Comparison of ENCODE assay signal across 24 mouse cellular contexts in genomic region chr15:10160663-10161062, GRCm38 (mm10). TPM values are rescaled to one million over a fixed set of nuclear protein-coding genes. Genes with fewer than 3 reads are reported as not detected.
"Had no signal": no experiment of that assay in that cellular context is flagged by ENCODE, and none has a peak within 500 bp of the region (broad histone marks: within the 10 kb centered on the region; RNA-seq: fewer than 3 reads in every experiment).

No protein-coding gene starts in this region.

- DNase-seq: gastrocnemius, postnatal 14 days; gastrocnemius, postnatal 36 days; heart, adult 18-20 months; heart, postnatal 14 days; heart, postnatal 36 days; kidney, adult 18-20 months; kidney, adult 8-10 months; kidney, postnatal 10 days; kidney, postnatal 25 days; kidney, postnatal 4 days; layer of hippocampus, adult 9-11 months; liver; liver, embryonic 13.5 days had no signal

- H3K9me3 ChIP-seq: heart, embryonic 10.5 days; hindbrain, embryonic 15.5 days; liver, embryonic 13.5 days; liver, embryonic 15.5 days had no signal

- ATAC-seq: hindbrain, postnatal 0 days had no signal

- H3K4me1 ChIP-seq: heart, embryonic 10.5 days; heart, embryonic 12.5 days; hindbrain, embryonic 13.5 days; hindbrain, embryonic 15.5 days; limb, embryonic 10.5 days; limb, embryonic 12.5 days; liver, embryonic 13.5 days; liver, embryonic 15.5 days had no signal

- H3K27me3 ChIP-seq: heart, embryonic 12.5 days; hindbrain, embryonic 13.5 days; hindbrain, embryonic 15.5 days; limb, embryonic 12.5 days; liver, embryonic 13.5 days; liver, embryonic 15.5 days had no signal

- H3K36me3 ChIP-seq: heart, embryonic 10.5 days; heart, embryonic 12.5 days; hindbrain, embryonic 13.5 days; hindbrain, embryonic 15.5 days; limb, embryonic 10.5 days; limb, embryonic 12.5 days; liver, embryonic 13.5 days; liver, embryonic 15.5 days had no signal

- H3K4me2 ChIP-seq: heart, embryonic 12.5 days; hindbrain, embryonic 13.5 days; hindbrain, embryonic 15.5 days; limb, embryonic 12.5 days; liver, embryonic 11.5 days; liver, embryonic 13.5 days; liver, embryonic 15.5 days had no signal

- H3K27ac ChIP-seq: heart, embryonic 10.5 days; hindbrain, embryonic 13.5 days; hindbrain, embryonic 15.5 days; hindbrain, postnatal 0 days; left cerebral cortex, adult 2 months; limb, embryonic 10.5 days; limb, embryonic 12.5 days; liver, embryonic 13.5 days; liver, embryonic 15.5 days had no signal

- H3K4me3 ChIP-seq: heart, embryonic 10.5 days; heart, embryonic 12.5 days; hindbrain, embryonic 13.5 days; hindbrain, embryonic 15.5 days; left cerebral cortex, adult 2 months; limb, embryonic 10.5 days; limb, embryonic 12.5 days; liver, embryonic 13.5 days; liver, embryonic 15.5 days had no signal

- H3K9ac ChIP-seq: heart, embryonic 12.5 days; hindbrain, embryonic 13.5 days; hindbrain, embryonic 15.5 days; limb, embryonic 12.5 days; liver, embryonic 13.5 days; liver, embryonic 15.5 days had no signal

RNA-seq across cellular contexts. Expression of gene Prlr, which starts 16.4 kb away (rescaled TPM):
- total RNA-seq: hematopoietic stem cell, adult 5-6 weeks had no signal
